Mouse (Mus musculus): ENCODE measurements around the gene Ap5b1.

GRCm38 (mm10) chr19:5572331-5573125 is 4.7 kb downstream of the Ap5b1 start:
- TF ChIP-seq CTCF (IDR thresholded peaks at IDR 0.05; ENCODE audit: low read depth), result no peak
- no peak for TF ChIP-seq EP300 (optimal IDR thresholded peaks at IDR 0.05)
